Mouse (Mus musculus): ENCODE data around the gene Iqschfp. TPM values are rescaled to one million over a fixed set of nuclear protein-coding genes. Genes with fewer than 3 reads are reported as not detected.
A peak's percentile ranks its signal among the peaks of the same experiment; 100 is the strongest.

Iqschfp gene
- polyA plus RNA-seq, 1 experiment from 2014 or later = not detected

GRCm38 (mm10) chr3:68615042-68615810 is 723.2 kb downstream of the Iqschfp start:
- Histone ChIP-seq H3K36me3 (ENCODE audit: insufficient read depth, low read length) (no peaks in the 10 kb centered on the region), H3K27ac (ENCODE audit: low read length) (no peak overlapping the region), H3K4me2 (replicated peaks; ENCODE audit: low read depth, low read length) (no peak overlapping the region), H3K9ac (replicated peaks; ENCODE audit: low read depth) (no peak overlapping the region), H3K27me3 (replicated peaks; ENCODE audit: insufficient read depth, low read length) (no peaks in the 10 kb centered on the region), H3K4me3 (ENCODE audit: low read depth, low read length) (no peak overlapping the region), H3K9me3 (ENCODE audit: low read length) (no peaks in the 10 kb centered on the region), H3K4me1 (ENCODE audit: insufficient read depth, low read depth, low read length) (no peaks in the 10 kb centered on the region)
- peak; percentile 35; the same call in 1 of the 2 replicates for ATAC-seq
- 64% methylated on average over 10 of the region's 10 CpGs for WGBS
- no peak for TF ChIP-seq EP300 (IDR thresholded peaks at IDR 0.05)
- peak; percentile 72 for TF ChIP-seq CTCF (IDR thresholded peaks at IDR 0.05)
- DNase-seq (ENCODE audit: low spot score) = peak; percentile 77

GRCm38 (mm10) chr3:68616363-68616762 is 724.3 kb downstream of the Iqschfp start:
- H3K27me3 ChIP-seq (replicated peaks; ENCODE audit: insufficient read depth, low read length) = no peaks in the 10 kb centered on the region
- H3K4me1 ChIP-seq (ENCODE audit: insufficient read depth, low read depth, low read length) = no peaks in the 10 kb centered on the region
- DNase-seq (ENCODE audit: low spot score) (no peak), ATAC-seq (no peak)
- WGBS = 77% methylated on average over 12 of the region's 12 CpGs
- H3K9me3 ChIP-seq (ENCODE audit: low read length) = no peaks in the 10 kb centered on the region
- no peak overlapping the region for H3K9ac ChIP-seq (replicated peaks; ENCODE audit: low read depth)
- H3K4me2 ChIP-seq (replicated peaks; ENCODE audit: low read depth, low read length) = no peak overlapping the region
- no peak overlapping the region for H3K4me3 ChIP-seq (ENCODE audit: low read depth, low read length)
- peaks cover 6% of the 10 kb centered on the region; the same call in 1 of the 2 replicates for H3K36me3 ChIP-seq (ENCODE audit: insufficient read depth, low read length)
- TF ChIP-seq CTCF (IDR thresholded peaks at IDR 0.05) = no peak
- no peak overlapping the region for H3K27ac ChIP-seq (ENCODE audit: low read length)

- no peak overlapping the region for H3K9ac ChIP-seq (replicated peaks; ENCODE audit: low read depth)
- H3K9me3 ChIP-seq (ENCODE audit: low read length) = no peaks in the 10 kb centered on the region
- no peak for ATAC-seq
- H3K27ac ChIP-seq (ENCODE audit: low read length) = no peak overlapping the region
- H3K36me3 ChIP-seq (ENCODE audit: insufficient read depth, low read length) = peaks cover 7% of the 10 kb centered on the region; the same call in 1 of the 2 replicates
- no peaks in the 10 kb centered on the region for H3K4me1 ChIP-seq (ENCODE audit: insufficient read depth, low read depth, low read length)
- DNase-seq (ENCODE audit: low spot score) = no peak
- 87% methylated on average over 10 of the region's 10 CpGs for WGBS
- no peak overlapping the region for H3K4me3 ChIP-seq (ENCODE audit: low read depth, low read length)
- H3K4me2 ChIP-seq (replicated peaks; ENCODE audit: low read depth, low read length) = no peak overlapping the region
- no peak for TF ChIP-seq CTCF (IDR thresholded peaks at IDR 0.05)
- no peak for TF ChIP-seq EP300 (IDR thresholded peaks at IDR 0.05)
- no peaks in the 10 kb centered on the region for H3K27me3 ChIP-seq (replicated peaks; ENCODE audit: insufficient read depth, low read length)
These were observed 725.7 kb downstream of the Iqschfp start for GRCm38 (mm10) chr3:68617708-68618107.

GRCm38 (mm10) chr3:68619097-68619496 is 727.1 kb downstream of the Iqschfp start:
- Histone ChIP-seq H3K27me3 (replicated peaks; ENCODE audit: insufficient read depth, low read length) (no peaks in the 10 kb centered on the region), H3K27ac (ENCODE audit: low read length) (no peak overlapping the region), H3K9me3 (ENCODE audit: low read length) (no peaks in the 10 kb centered on the region), H3K4me3 (ENCODE audit: low read depth, low read length) (no peak overlapping the region), H3K4me2 (replicated peaks; ENCODE audit: low read depth, low read length) (no peak overlapping the region), H3K9ac (replicated peaks; ENCODE audit: low read depth) (no peak overlapping the region), H3K36me3 (ENCODE audit: insufficient read depth, low read length) (peaks cover 11% of the 10 kb centered on the region; the same call in 1 of the 2 replicates), H3K4me1 (ENCODE audit: insufficient read depth, low read depth, low read length) (no peaks in the 10 kb centered on the region)
- TF ChIP-seq EP300 (IDR thresholded peaks at IDR 0.05) (no peak), CTCF (IDR thresholded peaks at IDR 0.05) (no peak)
- ATAC-seq = no peak
- WGBS = 57% methylated on average over 5 of the region's 5 CpGs
- no peak for DNase-seq (ENCODE audit: low spot score)

- no peak overlapping the region for H3K4me3 ChIP-seq (ENCODE audit: low read depth, low read length)
- DNase-seq (ENCODE audit: low spot score) (no peak), ATAC-seq (no peak)
- no peak for TF ChIP-seq EP300 (IDR thresholded peaks at IDR 0.05)
- no peak for TF ChIP-seq CTCF (IDR thresholded peaks at IDR 0.05)
- no peaks in the 10 kb centered on the region for H3K9me3 ChIP-seq (ENCODE audit: low read length)
- H3K27ac ChIP-seq (ENCODE audit: low read length) = no peak overlapping the region
- 91% methylated on average over 3 of the region's 3 CpGs for WGBS
- no peak overlapping the region for H3K4me2 ChIP-seq (replicated peaks; ENCODE audit: low read depth, low read length)
- H3K9ac ChIP-seq (replicated peaks; ENCODE audit: low read depth) = no peak overlapping the region
- H3K36me3 ChIP-seq (ENCODE audit: insufficient read depth, low read length) = peaks cover 11% of the 10 kb centered on the region
- no peaks in the 10 kb centered on the region for H3K4me1 ChIP-seq (ENCODE audit: insufficient read depth, low read depth, low read length)
- H3K27me3 ChIP-seq (replicated peaks; ENCODE audit: insufficient read depth, low read length) = no peaks in the 10 kb centered on the region
These were observed 729.9 kb downstream of the Iqschfp start for GRCm38 (mm10) chr3:68621971-68622370.

- H3K9ac ChIP-seq (replicated peaks; ENCODE audit: low read depth) = no peak overlapping the region
- no peaks in the 10 kb centered on the region for H3K27me3 ChIP-seq (replicated peaks; ENCODE audit: insufficient read depth, low read length)
- no peaks in the 10 kb centered on the region for H3K4me1 ChIP-seq (ENCODE audit: insufficient read depth, low read depth, low read length)
- H3K27ac ChIP-seq (ENCODE audit: low read length) = no peak overlapping the region
- DNase-seq (ENCODE audit: low spot score) (no peak), ATAC-seq (no peak)
- peaks cover 11% of the 10 kb centered on the region for H3K36me3 ChIP-seq (ENCODE audit: insufficient read depth, low read length)
- H3K9me3 ChIP-seq (ENCODE audit: low read length) = no peaks in the 10 kb centered on the region
- no peak for TF ChIP-seq EP300 (IDR thresholded peaks at IDR 0.05)
- TF ChIP-seq CTCF (IDR thresholded peaks at IDR 0.05) = no peak
- H3K4me2 ChIP-seq (replicated peaks; ENCODE audit: low read depth, low read length) = no peak overlapping the region
- H3K4me3 ChIP-seq (ENCODE audit: low read depth, low read length) = no peak overlapping the region
- 84% methylated on average over 5 of the region's 5 CpGs for WGBS
These were observed 731.0 kb downstream of the Iqschfp start for GRCm38 (mm10) chr3:68623036-68623435.

All from lung, postnatal 0 days (tissue).